In the genomic region with DNA sequence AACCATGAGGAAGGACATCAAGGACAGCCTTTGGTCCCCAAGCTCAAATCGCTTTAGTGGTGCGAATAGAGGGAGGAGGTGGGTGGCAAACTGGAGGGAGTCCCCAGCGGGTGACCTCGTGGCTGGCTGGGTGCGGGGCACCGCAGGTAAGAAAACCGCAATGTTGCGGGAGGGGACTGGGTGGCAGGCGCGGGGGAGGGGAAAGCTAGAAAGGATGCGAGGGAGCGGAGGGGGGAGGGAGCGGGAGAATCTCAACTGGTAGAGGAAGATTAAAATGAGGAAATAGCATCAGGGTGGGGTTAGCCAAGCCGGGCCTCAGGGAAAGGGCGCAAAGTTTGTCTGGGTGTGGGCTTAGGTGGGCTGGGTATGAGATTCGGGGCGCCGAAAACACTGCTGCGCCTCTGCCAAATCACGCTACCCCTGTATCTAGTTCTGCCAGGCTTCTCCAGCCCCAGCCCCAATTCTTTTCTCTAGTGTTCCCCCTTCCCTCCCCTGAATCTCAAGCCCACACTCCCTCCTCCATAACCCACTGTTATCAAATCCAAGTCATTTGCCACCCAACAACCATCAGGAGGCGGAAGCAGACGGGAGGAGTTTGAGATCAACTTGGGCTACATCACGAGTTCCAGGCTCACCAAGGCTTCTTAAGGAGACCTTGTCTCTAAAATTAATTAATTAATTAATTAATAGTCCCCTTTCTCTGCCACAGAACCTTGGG, we compare ENCODE assay signal across 8 mouse cellular contexts. TPM values are rescaled to one million over a fixed set of nuclear protein-coding genes. Genes with fewer than 3 reads are reported as not detected.
A peak's percentile ranks its signal among the peaks of the same experiment; 100 is the strongest.
DNase-seq lines count a peak whose midpoint lies in the region; ATAC-seq and TF ChIP-seq lines count a peak whose summit lies in the region.

No protein-coding gene starts in this region.

- TF ChIP-seq CTCF in forebrain, postnatal 0 days (IDR thresholded peaks at IDR 0.05; ENCODE audit: low read depth), result no peak
- TF ChIP-seq CTCF in left cerebral cortex, adult 2 months (IDR thresholded peaks at IDR 0.05), result no peak

- peak; percentile 7 for ATAC-seq in forebrain, postnatal 0 days
- no peak for ATAC-seq in neural tube, embryonic 11.5 days (ENCODE audit: insufficient read depth, low FRiP score, low TSS enrichment)
- no peak for ATAC-seq in activated CD4-positive, CD25-positive, alpha-beta regulatory T cell, adult 4 months

- H3K36me3 ChIP-seq in forebrain, postnatal 0 days (ENCODE audit: insufficient read depth), result no peaks in the 10 kb centered on the region
- no peaks in the 10 kb centered on the region for H3K36me3 ChIP-seq in neural tube, embryonic 11.5 days (ENCODE audit: control insufficient read depth, insufficient read depth, low read length)

- peak; percentile 100 for DNase-seq in layer of hippocampus, adult 9-10 months (ENCODE audit: low spot score)
- no peak for DNase-seq in layer of hippocampus, adult 8-10 months (ENCODE audit: low spot score in 2 of 2)
- peak; percentile 56 to 57 for DNase-seq in cerebellum, postnatal 10 days
- no peak for DNase-seq in forebrain, postnatal 0 days
- DNase-seq in left cerebral cortex, adult 2 months (ENCODE audit: extremely low spot score in 1 of 2, low spot score in 2 of 2), result peak; percentile 36 to 48
- no peak for DNase-seq in neural tube, embryonic 11.5 days (ENCODE audit: low spot score)
- DNase-seq in testis, postnatal 14 days (ENCODE audit: low spot score), result no peak

- 0 out of 2 replicates have a peak, but pooled peaks cover 3% of the 10 kb centered on the region for H3K27me3 ChIP-seq in forebrain, postnatal 0 days (ENCODE audit: insufficient read depth, low read length)
- peaks cover 30% of the 10 kb centered on the region for H3K27me3 ChIP-seq in neural tube, embryonic 11.5 days (ENCODE audit: control insufficient read depth, insufficient read depth, low read length)

- 2% methylated on average over 22 of the region's 23 CpGs for WGBS in forebrain, postnatal 0 days
- 3% methylated on average over 23 of the region's 23 CpGs for WGBS in neural tube, embryonic 11.5 days

- H3K9ac ChIP-seq in forebrain, postnatal 0 days, result peak overlapping the region; percentile 55
- H3K9ac ChIP-seq in neural tube, embryonic 11.5 days (ENCODE audit: low read length), result peak overlapping the region; percentile 37; the same call in 1 of the 2 replicates

- 0 out of 2 replicates have a peak overlapping the region, but pooled peaks have one; percentile 2 for H3K27ac ChIP-seq in forebrain, postnatal 0 days (ENCODE audit: low read depth, low read length)
- peak overlapping the region; percentile 98 for H3K27ac ChIP-seq in left cerebral cortex, adult 2 months
- H3K27ac ChIP-seq in neural tube, embryonic 11.5 days (ENCODE audit: low read depth, low read length), result no peak overlapping the region

- H3K4me2 ChIP-seq in forebrain, postnatal 0 days (ENCODE audit: low read depth), result peak overlapping the region; percentile 82
- H3K4me2 ChIP-seq in neural tube, embryonic 11.5 days (ENCODE audit: low read depth), result peak overlapping the region; percentile 50

- intact Hi-C loops in left cerebral cortex, adult 2 months (cut with DNase I), result loop anchor here (2.0 to 5.0 kb wide), 3 partner anchors 23 to 43 kb away; a partner anchor contains a TSS

- no peaks in the 10 kb centered on the region for H3K9me3 ChIP-seq in forebrain, postnatal 0 days (ENCODE audit: low read length)
- H3K9me3 ChIP-seq in neural tube, embryonic 11.5 days (ENCODE audit: control insufficient read depth, low read length), result no peaks in the 10 kb centered on the region

- H3K4me1 ChIP-seq in forebrain, postnatal 0 days (ENCODE audit: insufficient read depth), result no peaks in the 10 kb centered on the region
- peaks cover 7% of the 10 kb centered on the region for H3K4me1 ChIP-seq in neural tube, embryonic 11.5 days (ENCODE audit: control insufficient read depth, insufficient read depth, low read length)

- H3K4me3 ChIP-seq in forebrain, postnatal 0 days (ENCODE audit: low read depth, low read length), result peak overlapping the region; percentile 53
- peak overlapping the region; percentile 80 for H3K4me3 ChIP-seq in left cerebral cortex, adult 2 months
- H3K4me3 ChIP-seq in neural tube, embryonic 11.5 days (ENCODE audit: low read depth, low read length), result peak overlapping the region; percentile 28

RNA-seq across cellular contexts. Expression of a gene that starts 0.7 kb away (rescaled TPM):
- total RNA-seq in layer of hippocampus, adult 8-10 months (2022), result 1,000 to 10,000 TPM in 2 of 4 experiments, 100 to 1,000 TPM in 2; 838 to 6,022 (median 3,337) TPM
- 31.6 and 37.6 TPM in 2 replicates for total RNA-seq in forebrain, postnatal 0 days (2014; rRNA removed)
- 18.4 and 23.2 TPM in 2 replicates for polyA plus RNA-seq in forebrain, postnatal 0 days (2015; fragmentation: Nextera tagmentation; extraction: Ambion mirVana)
- total RNA-seq in left cerebral cortex, adult 2 months (2021), result 100 to 1,000 TPM; 838 to 856 TPM
- not detected in 2 replicates for polyA plus RNA-seq in neural tube, embryonic 11.5 days (2014; fragmentation: Nextera tagmentation; extraction: Ambion mirVana)
- polyA plus RNA-seq in activated CD4-positive, CD25-positive, alpha-beta regulatory T cell, adult 4 months (2017; shearing (Covaris generic)), result 100 to 1,000 TPM; 218 to 257 TPM

RNA-seq across cellular contexts. Expression of a gene that starts 23.0 kb away (rescaled TPM):
- 100 to 1,000 TPM in 1 of 4 experiments, 10 to 100 TPM in 3; 82.1 to 101 (median 90.9) TPM for total RNA-seq in layer of hippocampus, adult 8-10 months (2022)
- total RNA-seq in forebrain, postnatal 0 days (2014; rRNA removed), result 10.5 and 16.6 TPM in 2 replicates
- 14.9 and 20.2 TPM in 2 replicates for polyA plus RNA-seq in forebrain, postnatal 0 days (2015; fragmentation: Nextera tagmentation; extraction: Ambion mirVana)
- 100 to 1,000 TPM in 1 of 2 experiments, 10 to 100 TPM in 1; 99.3 to 120 TPM for total RNA-seq in left cerebral cortex, adult 2 months (2021)
- 10.5 and 11.7 TPM in 2 replicates for polyA plus RNA-seq in neural tube, embryonic 11.5 days (2014; fragmentation: Nextera tagmentation; extraction: Ambion mirVana)
- polyA plus RNA-seq in activated CD4-positive, CD25-positive, alpha-beta regulatory T cell, adult 4 months (2017; shearing (Covaris generic)), result 1 to 10 TPM; 1.6 to 1.7 TPM

RNA-seq across cellular contexts. Expression of a gene that starts 57.7 kb away (rescaled TPM):
- 1 to 10 TPM in 2 of 4 experiments, under 1 TPM in 2; 0.33 to 1.4 (median 0.95) TPM for total RNA-seq in layer of hippocampus, adult 8-10 months (2022)
- 0.67 and 1.2 TPM in 2 replicates for total RNA-seq in forebrain, postnatal 0 days (2014; rRNA removed)
- polyA plus RNA-seq in forebrain, postnatal 0 days (2015; fragmentation: Nextera tagmentation; extraction: Ambion mirVana), result 0.08 and 0.13 TPM in 2 replicates
- total RNA-seq in left cerebral cortex, adult 2 months (2021), result 1 to 10 TPM in 1 of 2 experiments, under 1 TPM in 1; 0.82 to 1.6 TPM
- 0.15 and 0.21 TPM in 2 replicates for polyA plus RNA-seq in neural tube, embryonic 11.5 days (2014; fragmentation: Nextera tagmentation; extraction: Ambion mirVana)
- polyA plus RNA-seq in activated CD4-positive, CD25-positive, alpha-beta regulatory T cell, adult 4 months (2017; shearing (Covaris generic)), result not detected

Comparison
In these comparisons a context has a peak if more than half of its experiments do, and no peak if none do; other contexts are left out.
1. DNase-seq: peak in layer of hippocampus, adult 9-10 months (single experiment), cerebellum, postnatal 10 days (2 of 2) and left cerebral cortex, adult 2 months (2 of 2); none in layer of hippocampus, adult 8-10 months (0 of 2), forebrain, postnatal 0 days (single experiment), neural tube, embryonic 11.5 days (single experiment) and testis, postnatal 14 days (single experiment).
2. H3K4me3 ChIP-seq: peak in every context shown above with its lines; median percentile 80 in left cerebral cortex, adult 2 months; 53 in forebrain, postnatal 0 days; 28 in neural tube, embryonic 11.5 days.
3. RNA of a gene that starts 0.7 kb away (total RNA-seq): 838 to 6,022 TPM in layer of hippocampus, adult 8-10 months and 838 to 856 TPM in left cerebral cortex, adult 2 months; 31.6 to 37.6 TPM in forebrain, postnatal 0 days; every median in the first group is over 10 times any median in the second.